21 mouse cellular contexts compared by ENCODE assay signal in genomic region chr7:75190192-75190591, GRCm38 (mm10).
DNase-seq lines count a peak whose midpoint lies in the region; TF ChIP-seq lines count a peak whose summit lies in the region.
"Had no signal": no experiment of that assay in that cellular context is flagged by ENCODE, and none has a peak within 500 bp of the region (broad histone marks: within the 10 kb centered on the region; RNA-seq: fewer than 3 reads in every experiment).

No protein-coding gene starts in this region.

- H3K4me1 ChIP-seq in kidney, adult 2 months (ENCODE audit: control insufficient read depth, insufficient read depth, low read length), result no peaks in the 10 kb centered on the region
- H3K4me1 ChIP-seq: embryonic facial prominence, embryonic 15.5 days; heart, embryonic 10.5 days; hindbrain, embryonic 12.5 days; limb, embryonic 13.5 days; liver, embryonic 12.5 days; midbrain, embryonic 13.5 days; neural tube, embryonic 12.5 days had no signal

- TF ChIP-seq CTCF in kidney, adult 2 months (conservative IDR thresholded peaks at IDR 0.05; ENCODE audit: insufficient read depth, insufficient read length, low read depth, low read length), result no peak

- TF ChIP-seq POLR2A in kidney, adult 2 months (IDR thresholded peaks at IDR 0.05; ENCODE audit: low read depth, low read length), result no peak

- H3K27ac ChIP-seq in kidney, adult 2 months (ENCODE audit: insufficient read depth, low read depth, low read length), result no peak overlapping the region
- H3K27ac ChIP-seq: embryonic facial prominence, embryonic 15.5 days; gastrocnemius, adult 2 months; heart, embryonic 10.5 days; hindbrain, embryonic 12.5 days; limb, embryonic 13.5 days; liver, embryonic 12.5 days; midbrain, embryonic 13.5 days; neural tube, embryonic 12.5 days had no signal

- H3K4me3 ChIP-seq in kidney, adult 2 months (ENCODE audit: insufficient read depth, low read depth, low read length), result no peak overlapping the region
- H3K4me3 ChIP-seq: embryonic facial prominence, embryonic 15.5 days; gastrocnemius, adult 2 months; heart, embryonic 10.5 days; hindbrain, embryonic 12.5 days; limb, embryonic 13.5 days; liver, embryonic 12.5 days; midbrain, embryonic 13.5 days; neural tube, embryonic 12.5 days had no signal

- 34% methylated on average over 3 of the region's 3 CpGs for whole genome bisulfite sequencing in kidney, adult 2 months

- DNase-seq in kidney, postnatal 14 days, result peak; percentile 3
- DNase-seq in kidney, adult 2 months, result no peak
- peak; percentile 5 for DNase-seq in adrenal gland, postnatal 25 days
- peak; percentile 5 for DNase-seq in induced T-regulatory cell, adult 2 months (ENCODE audit: low read depth)
- no peak for DNase-seq in left cerebral cortex, postnatal 10 days (ENCODE audit: extremely low spot score in 1 of 2, low spot score in 2 of 2)
- DNase-seq in left cerebral cortex, adult 9 months (ENCODE audit: low spot score in 2 of 2), result no peak
- no peak for DNase-seq in right cerebral cortex, adult 18-20 months
- DNase-seq: cerebellum, adult 8-10 months; gastrocnemius, adult 2 months; kidney, adult 11 months; lung, adult 18-20 months; lung, postnatal 10 days; retina, postnatal 1 day; thymus, postnatal 25 days had no signal

- no peaks in the 10 kb centered on the region for H3K27me3 ChIP-seq in kidney, adult 2 months (replicated peaks; ENCODE audit: control insufficient read depth, insufficient read depth, low read length)
- H3K27me3 ChIP-seq: embryonic facial prominence, embryonic 15.5 days; hindbrain, embryonic 12.5 days; limb, embryonic 13.5 days; liver, embryonic 12.5 days; neural tube, embryonic 12.5 days had no signal

- no peaks in the 10 kb centered on the region for H3K36me3 ChIP-seq in kidney, adult 2 months (ENCODE audit: control insufficient read depth, insufficient read depth, low read length)
- H3K36me3 ChIP-seq: embryonic facial prominence, embryonic 15.5 days; heart, embryonic 10.5 days; hindbrain, embryonic 12.5 days; limb, embryonic 13.5 days; liver, embryonic 12.5 days; midbrain, embryonic 13.5 days; neural tube, embryonic 12.5 days had no signal

- intact Hi-C loops in left cerebral cortex, postnatal 10 days (cut with DNase I), result no loop called here

Comparison
In these comparisons a context has a peak if more than half of its experiments do, and no peak if none do; other contexts are left out.
1. DNase-seq: peak in kidney, postnatal 14 days (single experiment), adrenal gland, postnatal 25 days (single experiment) and induced T-regulatory cell, adult 2 months (single experiment); none in kidney, adult 2 months (single experiment), left cerebral cortex, postnatal 10 days (0 of 2), left cerebral cortex, adult 9 months (0 of 2) and right cerebral cortex, adult 18-20 months (single experiment).